Mouse (Mus musculus): ENCODE results near the gene Atad5. TPM values are rescaled to one million over a fixed set of nuclear protein-coding genes. Genes with fewer than 3 reads are reported as not detected.
A peak's percentile ranks its signal among the peaks of the same experiment; 100 is the strongest.
"Not testable (repeated sequence)": the region's sequence is repeated elsewhere in the genome, so short reads cannot be mapped to it uniquely, and the experiment has no call there.

The Atad5 gene
- polyA plus RNA-seq, 1 experiment from 2014 or later = 19.5 TPM

GRCm38 (mm10) chr11:80173963-80174670 is 84.9 kb downstream of the Atad5 start:
- Histone ChIP-seq H3K9ac (no peak overlapping the region), H3K27me3 (no peaks in the 10 kb centered on the region), H3K4me2 (no peak overlapping the region), H3K4me3 (replicated peaks) (no peak overlapping the region), H3K36me3 (replicated peaks) (no peaks in the 10 kb centered on the region), H3K27ac (no peak overlapping the region), H3K4me1 (no peaks in the 10 kb centered on the region), H3K9me3 (no peaks in the 10 kb centered on the region)
- no peak for ATAC-seq (ENCODE audit: low FRiP score)
- 83% methylated on average over 11 of the region's 11 CpGs for WGBS

- 77% methylated on average over 11 of the region's 11 CpGs for WGBS
- Histone ChIP-seq H3K27ac (no peak overlapping the region), H3K9ac (no peak overlapping the region), H3K4me1 (no peaks in the 10 kb centered on the region), H3K4me3 (replicated peaks) (no peak overlapping the region), H3K9me3 (no peaks in the 10 kb centered on the region), H3K27me3 (no peaks in the 10 kb centered on the region), H3K36me3 (replicated peaks) (no peaks in the 10 kb centered on the region), H3K4me2 (no peak overlapping the region)
- ATAC-seq (ENCODE audit: low FRiP score) = no peak
These were observed 88.0 kb downstream of the Atad5 start for GRCm38 (mm10) chr11:80176911-80177895.

- Histone ChIP-seq H3K4me1 (no peaks in the 10 kb centered on the region), H3K9me3 (no peaks in the 10 kb centered on the region), H3K4me2 (no peak overlapping the region), H3K9ac (no peak overlapping the region), H3K36me3 (replicated peaks) (no peaks in the 10 kb centered on the region), H3K27me3 (no peaks in the 10 kb centered on the region), H3K27ac (no peak overlapping the region), H3K4me3 (replicated peaks) (no peak overlapping the region)
- 87% methylated on average over 8 of the region's 8 CpGs for WGBS
- no peak for ATAC-seq (ENCODE audit: low FRiP score)
These were observed 89.1 kb downstream of the Atad5 start for GRCm38 (mm10) chr11:80178316-80178715.

- Histone ChIP-seq H3K9ac (no peak overlapping the region), H3K27ac (no peak overlapping the region), H3K9me3 (no peaks in the 10 kb centered on the region), H3K4me3 (replicated peaks) (no peak overlapping the region), H3K4me1 (peaks cover 7% of the 10 kb centered on the region), H3K36me3 (replicated peaks) (no peaks in the 10 kb centered on the region), H3K27me3 (no peaks in the 10 kb centered on the region), H3K4me2 (no peak overlapping the region)
- WGBS = 75% methylated on average over 5 of the region's 5 CpGs
- ATAC-seq (ENCODE audit: low FRiP score) = no peak
These were observed 92.0 kb downstream of the Atad5 start for GRCm38 (mm10) chr11:80181021-80181749.

GRCm38 (mm10) chr11:80183054-80183704 is 94.0 kb downstream of the Atad5 start:
- not testable (repeated sequence) for H3K9me3 ChIP-seq; H3K4me1 ChIP-seq; ATAC-seq (ENCODE audit: low FRiP score); H3K36me3 ChIP-seq (replicated peaks); H3K27ac ChIP-seq; H3K27me3 ChIP-seq
- WGBS = 42% methylated on average over 12 of the region's 12 CpGs
- Histone ChIP-seq H3K4me3 (replicated peaks) (peak overlapping the region; percentile 55), H3K9ac (peak overlapping the region; percentile 59), H3K4me2 (peak overlapping the region; percentile 74)

- Histone ChIP-seq H3K9me3 (no peaks in the 10 kb centered on the region), H3K36me3 (replicated peaks) (no peaks in the 10 kb centered on the region), H3K27ac (no peak within 1 kb of the TSS), H3K4me2 (peak within 1 kb of the TSS; percentile 74), H3K4me1 (peaks cover 7% of the 10 kb centered on the region), H3K9ac (peak within 1 kb of the TSS; percentile 59), H3K4me3 (replicated peaks) (peak within 1 kb of the TSS; percentile 55), H3K27me3 (no peaks in the 10 kb centered on the region)
- 0 out of 2 replicates have a peak, but pooled peaks have one; percentile 58 for ATAC-seq (ENCODE audit: low FRiP score)
- WGBS = 2% methylated on average over 33 of the region's 33 CpGs
These were observed 94.6 kb downstream of the Atad5 start, which contains the start of gene Rnf135 for GRCm38 (mm10) chr11:80183705-80184255. TSS of gene Rnf135 (plus strand) at chr11:80183851.

- peaks cover 7% of the 10 kb centered on the region for H3K4me1 ChIP-seq
- H3K27me3 ChIP-seq = no peaks in the 10 kb centered on the region
- H3K9me3 ChIP-seq = no peaks in the 10 kb centered on the region
- no peak for ATAC-seq (ENCODE audit: low FRiP score)
- WGBS = 89% methylated on average over 6 of the region's 6 CpGs
- H3K4me2 ChIP-seq = peak overlapping the region; percentile 74
- no peaks in the 10 kb centered on the region for H3K36me3 ChIP-seq (replicated peaks)
- no peak overlapping the region for H3K27ac ChIP-seq
- no peak overlapping the region for H3K9ac ChIP-seq
- peak overlapping the region; percentile 55; the same call in 1 of the 2 replicates for H3K4me3 ChIP-seq (replicated peaks)
These were observed 95.4 kb downstream of the Atad5 start for GRCm38 (mm10) chr11:80184531-80185071.

Other genes with a start within 250 kb of the Atad5 start
- 74.8 and 77.6 TPM in 2 replicates for gene Utp6, start 127.0 kb upstream of the Atad5 start, polyA plus RNA-seq (2016; fragmentation: Nextera tagmentation; extraction: Ambion mirVana)
- 40.3 and 46.3 TPM in 2 replicates for gene Suz12, start 96.3 kb upstream of the Atad5 start, polyA plus RNA-seq (2016; fragmentation: Nextera tagmentation; extraction: Ambion mirVana)
- gene Crlf3, start 8.4 kb upstream of the Atad5 start, polyA plus RNA-seq (2016; fragmentation: Nextera tagmentation; extraction: Ambion mirVana) = 30.9 and 33.9 TPM in 2 replicates
- gene Tefm, start 52.8 kb downstream of the Atad5 start, polyA plus RNA-seq (2016; fragmentation: Nextera tagmentation; extraction: Ambion mirVana) = 27.8 and 30.4 TPM in 2 replicates
- 1.4 and 1.7 TPM in 2 replicates for gene Adap2, start 64.7 kb downstream of the Atad5 start, polyA plus RNA-seq (2016; fragmentation: Nextera tagmentation; extraction: Ambion mirVana)
- 2.8 and 2.9 TPM in 2 replicates for gene Rnf135, start 94.5 kb downstream of the Atad5 start, polyA plus RNA-seq (2016; fragmentation: Nextera tagmentation; extraction: Ambion mirVana)
- gene Rhot1, start 119.6 kb downstream of the Atad5 start, polyA plus RNA-seq (2016; fragmentation: Nextera tagmentation; extraction: Ambion mirVana) = 61.9 and 65.5 TPM in 2 replicates
- 20.8 and 21.3 TPM in 2 replicates for gene Rhbdl3, start 211.5 kb downstream of the Atad5 start, polyA plus RNA-seq (2016; fragmentation: Nextera tagmentation; extraction: Ambion mirVana)